Mouse (Mus musculus) kidney, embryonic 15.5 days (tissue): ENCODE data around the gene E330034G19Rik. TPM values are rescaled to one million over a fixed set of nuclear protein-coding genes. Genes with fewer than 3 reads are reported as not detected.

Source experiments
- polyA plus RNA-seq: library from polyadenylated mRNA; unstranded; fragments of >200 nt; fragmentation: Nextera tagmentation; extraction: Ambion mirVana; gene quantifications from 2 replicates; pipeline ENCODE4 v1.2.1, GENCODE M21; 2015

Gene E330034G19Rik
- polyA plus RNA-seq, 1 experiment from 2014 or later = not detected

Other genes starting within 250 kb of the E330034G19Rik start
- gene Dlg5, start 47.3 kb upstream of the E330034G19Rik start, polyA plus RNA-seq = 14.5 and 18.6 TPM in 2 replicates
- 19.0 and 20.4 TPM in 2 replicates for gene Polr3a, start 193.8 kb downstream of the E330034G19Rik start, polyA plus RNA-seq
- gene Rps24, start 193.9 kb downstream of the E330034G19Rik start, polyA plus RNA-seq = 959 and 1,016 TPM in 2 replicates